Mouse (Mus musculus): Measurements from ENCODE around the gene Srbd1.

- no peak for TF ChIP-seq EP300 (IDR thresholded peaks at IDR 0.05)
- TF ChIP-seq CTCF (IDR thresholded peaks at IDR 0.05) = no peak
Observed at GRCm38 (mm10) chr17:86144537-86145078, 367 bp downstream of the Srbd1 start.
